Mouse (Mus musculus) sigmoid colon, adult 10 weeks (tissue): Measurements from ENCODE around the gene Cul4a. TPM values are rescaled to one million over a fixed set of nuclear protein-coding genes. Genes with fewer than 3 reads are reported as not detected.

Experiments used
- polyA plus RNA-seq: library from polyadenylated mRNA; stranded (reverse); fragments of 350-450 nt; fragmentation: Illumina TruSeq; extraction: RNeasy Lipid Tissue Mini Kit (QIAGEN cat#74804); gene quantifications from one replicate; pipeline ENCODE4 v1.2.3, GENCODE M21; 2014; ENCODE audit warnings: low read depth, low replicate concordance

Gene Cul4a
- polyA plus RNA-seq = 84.7 TPM

DNA sequence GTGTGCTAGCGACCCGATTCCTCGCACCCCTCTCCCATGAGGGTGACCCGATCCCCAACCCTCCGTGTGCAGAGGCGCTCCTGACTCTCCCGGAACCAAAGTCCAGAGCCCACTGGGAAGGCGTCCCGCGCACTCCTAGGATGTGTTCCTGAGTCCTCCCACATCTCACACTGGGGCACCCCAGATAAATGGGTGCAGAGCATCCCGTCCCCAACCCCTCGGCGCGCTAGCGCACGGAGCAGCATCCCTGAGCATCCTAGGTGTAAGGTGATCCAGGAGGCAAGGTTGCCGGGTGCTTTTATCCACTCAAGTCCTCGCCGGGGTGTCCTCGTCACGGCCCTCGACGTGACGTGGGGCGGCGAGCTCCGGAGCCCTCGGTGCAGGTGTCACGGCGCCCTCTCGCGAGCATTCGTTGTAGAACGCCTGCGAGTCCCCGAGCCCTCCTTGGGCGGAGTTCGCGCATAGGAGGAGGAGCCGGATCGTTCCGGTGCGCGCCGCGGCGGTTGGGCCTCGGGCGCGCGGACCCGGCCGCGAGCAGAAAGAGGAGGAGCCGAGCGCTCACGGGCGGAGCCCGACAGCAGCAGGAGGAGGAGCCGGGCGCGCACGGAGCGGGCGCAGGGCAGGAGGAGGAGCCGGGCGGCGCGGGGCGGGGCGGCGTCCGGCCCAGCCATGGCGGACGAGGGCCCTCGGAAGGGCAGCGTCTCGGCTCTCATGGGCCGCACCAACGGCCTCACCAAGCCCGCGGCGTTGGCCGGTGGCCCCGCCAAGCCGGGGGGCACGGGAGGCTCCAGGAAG lies at the start of gene Cul4a, which contains the start of gene Pcid2:
Gene Cul4a (plus strand): TSS at position 535 of the 795 bp plus-strand sequence.
Gene Pcid2 (minus strand): TSS at position 373 of the 795 bp plus-strand sequence.

DNA sequence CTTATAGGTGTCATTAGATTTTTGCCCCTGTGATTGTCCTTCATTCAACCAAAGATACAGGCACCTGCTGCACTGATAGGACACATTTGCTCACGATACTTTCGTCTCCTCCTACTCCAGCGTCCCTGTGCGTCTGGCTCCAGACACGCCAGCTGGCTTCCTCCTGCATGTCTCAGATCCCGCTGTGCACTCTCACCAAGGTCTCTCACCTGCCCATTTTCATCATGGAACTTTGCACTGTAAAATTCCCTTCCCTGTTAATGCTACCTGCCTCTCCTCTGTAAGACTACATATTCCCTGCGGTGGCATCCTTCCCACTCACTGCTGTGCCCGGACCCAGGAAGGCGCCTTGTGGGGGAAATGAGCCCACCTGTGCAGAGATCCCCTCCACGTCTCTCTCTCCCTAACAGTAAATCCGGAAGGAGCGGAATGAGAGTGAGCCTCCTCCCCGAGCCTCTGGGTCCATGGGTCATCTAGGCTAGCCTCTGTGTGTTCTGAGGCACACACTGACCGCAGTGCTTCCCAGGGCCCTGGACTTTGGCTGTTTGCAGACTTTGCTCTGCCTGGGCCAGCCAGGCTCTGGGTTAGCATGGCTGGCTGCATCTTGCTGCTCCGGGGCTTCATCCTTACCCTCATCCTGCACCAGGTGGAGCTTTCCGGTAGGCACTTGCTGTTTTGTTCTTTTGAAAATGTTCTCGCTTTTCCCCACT lies 44.8 kb upstream of the Cul4a start, which contains the start of gene Proz:
Gene Proz (plus strand): TSS at position 474 of the 710 bp plus-strand sequence.

DNA sequence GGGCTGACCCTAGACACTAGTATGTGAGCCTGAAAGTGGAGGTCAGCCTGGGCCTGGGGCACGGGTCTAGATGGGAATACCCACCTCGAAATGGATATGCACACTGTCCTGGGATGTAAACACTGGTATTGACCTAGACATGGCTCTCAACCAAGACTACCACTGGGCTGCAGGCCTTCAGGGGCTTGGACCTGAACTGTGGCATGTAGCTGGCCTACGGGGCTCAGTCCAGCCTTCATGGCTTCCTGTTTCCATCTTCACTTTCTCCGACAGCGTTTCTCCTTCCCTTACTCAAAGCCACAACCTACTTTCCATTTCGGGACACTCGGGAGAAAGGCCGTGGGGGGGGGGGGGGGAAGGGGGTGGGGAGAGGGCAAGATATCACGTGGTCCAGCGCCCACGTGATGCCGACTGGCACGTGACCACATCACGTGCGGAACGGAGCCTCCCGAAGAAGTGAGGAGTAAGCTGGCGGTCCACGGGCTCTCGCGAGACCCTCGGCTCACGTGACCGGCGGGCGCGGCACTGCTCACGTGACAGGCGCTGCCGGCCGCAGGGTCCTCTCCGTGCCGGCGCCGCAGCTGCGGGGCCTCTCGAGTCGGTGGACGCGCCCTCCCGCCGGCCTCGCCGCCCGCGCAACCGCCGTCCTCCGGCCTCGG lies 53.4 kb downstream of the Cul4a start, which contains the start of gene Lamp1:
Gene Lamp1 (plus strand): TSS at position 444 of the 659 bp plus-strand sequence.

Other genes starting within 250 kb of the Cul4a start
- gene Mcf2l, start 231.8 kb upstream of the Cul4a start, polyA plus RNA-seq = 35.6 TPM
- gene F7, start 79.6 kb upstream of the Cul4a start, polyA plus RNA-seq = not detected
- gene F10, start 68.3 kb upstream of the Cul4a start, polyA plus RNA-seq = 0.63 TPM
- 0.79 TPM for gene Proz, start 44.7 kb upstream of the Cul4a start, polyA plus RNA-seq
- gene Pcid2, start 162 bp upstream of the Cul4a start, polyA plus RNA-seq = 7.7 TPM
- gene Lamp1, start 53.5 kb downstream of the Cul4a start, polyA plus RNA-seq = 438 TPM
- gene Grtp1, start 95.0 kb downstream of the Cul4a start, polyA plus RNA-seq = 69.4 TPM
- not detected for gene Adprhl1, start 148.5 kb downstream of the Cul4a start, polyA plus RNA-seq
- 13.1 TPM for gene Dcun1d2, start 182.5 kb downstream of the Cul4a start, polyA plus RNA-seq
- 65.2 TPM for gene Tmco3, start 182.6 kb downstream of the Cul4a start, polyA plus RNA-seq
- 42.5 TPM for gene Tfdp1, start 233.1 kb downstream of the Cul4a start, polyA plus RNA-seq